Mouse (Mus musculus) MEL (cell line): ENCODE measurements around the gene Tcf12.

Experiments
- CHD2 ChIP-seq: IDR thresholded peaks from 2 replicates; pipeline ENCODE4 v1.6.1; 2011; ENCODE audit warnings: low read length, improper control_type of control experiment
- CTCF ChIP-seq, 3 experiments: IDR thresholded peaks in 2 of 3; conservative IDR thresholded peaks in 1 of 3; 2 replicates each; pipeline ENCODE4 v1.5.1; 2011 to 2012; ENCODE audit warnings: low read length in 3 of 3, low read depth in 2 of 3, mild to moderate bottlenecking in 2 of 3, improper control_type of control experiment in 1 of 3, inconsistent platforms in 1 of 3, mixed read lengths in 1 of 3, moderate library complexity in 1 of 3; ENCODE audit not compliant: control insufficient read depth in 1 of 3, insufficient read depth in 1 of 3, poor library complexity in 1 of 3, severe bottlenecking in 1 of 3
- MAX ChIP-seq: IDR thresholded peaks from 2 replicates; pipeline ENCODE4 v1.6.1; 2011; ENCODE audit warnings: low read length, improper control_type of control experiment
- MYC ChIP-seq: IDR thresholded peaks from 2 replicates; pipeline ENCODE4 v1.6.1; 2011; ENCODE audit warnings: low read depth, mild to moderate bottlenecking, low read length, improper control_type of control experiment, moderate library complexity
- POLR2A ChIP-seq, 2 experiments: IDR thresholded peaks; 2 replicates each; pipeline ENCODE4 v1.6.1; 2011 to 2012; ENCODE audit warnings: low read length in 2 of 2, mild to moderate bottlenecking in 2 of 2, control low read depth in 1 of 2, improper control_type of control experiment in 1 of 2, low read depth in 1 of 2, moderate library complexity in 1 of 2; ENCODE audit not compliant: control insufficient read depth in 1 of 2, insufficient read depth in 1 of 2, poor library complexity in 1 of 2
- USF2 ChIP-seq, 2 experiments: IDR thresholded peaks; 2 replicates each; pipeline ENCODE4 v1.6.1; 2011 to 2012; ENCODE audit warnings: improper control_type of control experiment in 2 of 2, low read length in 2 of 2, borderline replicate concordance in 1 of 2, inconsistent platforms in 1 of 2, low read depth in 1 of 2, mild to moderate bottlenecking in 1 of 2; ENCODE audit not compliant: insufficient read depth in 1 of 2
- ZNF384 ChIP-seq: IDR thresholded peaks from 2 replicates; pipeline ENCODE4 v1.6.1; 2012; ENCODE audit warnings: low read depth, mild to moderate bottlenecking, inconsistent platforms, low read length, improper control_type of control experiment

DNA sequence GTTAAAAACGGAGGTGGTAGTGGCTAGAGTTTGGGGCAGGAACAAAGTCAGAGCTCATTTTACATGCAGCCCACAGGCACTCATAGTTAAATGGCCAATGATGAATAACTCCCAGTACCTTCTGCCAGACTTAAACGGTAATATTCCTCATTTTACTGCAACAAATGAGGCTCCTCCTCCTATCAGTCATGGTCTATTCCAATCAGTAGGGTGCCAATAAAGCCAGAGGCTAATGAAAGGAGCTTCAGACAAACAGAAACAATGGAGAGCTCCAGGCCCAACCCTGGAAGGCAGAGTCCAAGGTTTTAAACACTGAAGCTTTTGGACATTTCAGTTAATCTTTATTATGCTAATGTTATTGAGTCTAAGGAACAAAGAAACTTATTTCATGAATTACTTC is 232.3 kb downstream of the Tcf12 start:
- TF ChIP-seq POLR2A (IDR thresholded peaks at IDR 0.05; ENCODE audit: control insufficient read depth in 1 of 2, insufficient read depth in 1 of 2, low read depth in 1 of 2, low read length in 2 of 2, poor library complexity in 1 of 2) = no peak
- no peak for TF ChIP-seq CTCF (IDR thresholded peaks at IDR 0.05 in 2 of 3, conservative IDR thresholded peaks at IDR 0.05 in 1 of 3; ENCODE audit: control insufficient read depth in 1 of 3, insufficient read depth in 1 of 3, low read depth in 2 of 3, low read length in 3 of 3, poor library complexity in 1 of 3, severe bottlenecking in 1 of 3)
- TF ChIP-seq ZNF384 = no peak
- TF ChIP-seq USF2 (IDR thresholded peaks at IDR 0.05; ENCODE audit: borderline replicate concordance in 1 of 2, insufficient read depth in 1 of 2, low read depth in 1 of 2, low read length in 2 of 2) = no peak
- TF ChIP-seq CHD2 = no peak
- TF ChIP-seq MYC = no peak
- TF ChIP-seq MAX = no peak
